Mouse (Mus musculus) midbrain, embryonic 10.5 days (tissue): ENCODE measurements around the gene Ect2. TPM values are rescaled to one million over a fixed set of nuclear protein-coding genes. Genes with fewer than 3 reads are reported as not detected.
A peak's percentile ranks its signal among the peaks of the same experiment; 100 is the strongest.

Experiments
- DNase-seq: peaks from one replicate; pipeline ENCODE4 v3.0.0-alpha.2; 2017; ENCODE audit warnings: low spot score
- H3K27ac ChIP-seq: fragments of 300-500 bp; sonication (generic); replicated peaks from 2 replicates; pipeline ENCODE4 v1.5.1; 2016; ENCODE audit warnings: mild to moderate bottlenecking
- H3K27me3 ChIP-seq: fragments of 300-500 bp; sonication (generic); 2 replicates; pipeline ENCODE4 v1.6.1; 2016; ENCODE audit warnings: low read depth, mild to moderate bottlenecking; ENCODE audit not compliant: poor library complexity, severe bottlenecking
- H3K36me3 ChIP-seq: fragments of 300-500 bp; sonication (generic); 2 replicates; pipeline ENCODE4 v1.6.1; 2016; ENCODE audit warnings: mild to moderate bottlenecking, moderate library complexity
- H3K4me1 ChIP-seq: fragments of 300-500 bp; sonication (generic); 2 replicates; pipeline ENCODE4 v1.6.1; 2016
- H3K4me3 ChIP-seq: fragments of 300-500 bp; sonication (generic); 2 replicates; pipeline ENCODE4 v1.5.1; 2016; ENCODE audit warnings: mild to moderate bottlenecking, moderate library complexity
- H3K9me3 ChIP-seq: fragments of 300-500 bp; sonication (generic); replicated peaks from 2 replicates; pipeline ENCODE4 v1.6.1; 2016; ENCODE audit warnings: mild to moderate bottlenecking
- WGBS: fragments of 180-500 bp; shearing (Covaris S2); methylation state at CpG from one replicate; pipeline ENCODE4 v1.1.7; 2016; 5-methylcytosine and 5-hydroxymethylcytosine counted together
- polyA plus RNA-seq: library from polyadenylated mRNA; unstranded; fragments of >200 nt; fragmentation: Nextera tagmentation; extraction: Ambion mirVana; gene quantifications from 2 replicates; pipeline ENCODE4 v1.2.1, GENCODE M21; 2016

Gene Ect2
- polyA plus RNA-seq, 1 experiment from 2014 or later = 106 TPM

DNA sequence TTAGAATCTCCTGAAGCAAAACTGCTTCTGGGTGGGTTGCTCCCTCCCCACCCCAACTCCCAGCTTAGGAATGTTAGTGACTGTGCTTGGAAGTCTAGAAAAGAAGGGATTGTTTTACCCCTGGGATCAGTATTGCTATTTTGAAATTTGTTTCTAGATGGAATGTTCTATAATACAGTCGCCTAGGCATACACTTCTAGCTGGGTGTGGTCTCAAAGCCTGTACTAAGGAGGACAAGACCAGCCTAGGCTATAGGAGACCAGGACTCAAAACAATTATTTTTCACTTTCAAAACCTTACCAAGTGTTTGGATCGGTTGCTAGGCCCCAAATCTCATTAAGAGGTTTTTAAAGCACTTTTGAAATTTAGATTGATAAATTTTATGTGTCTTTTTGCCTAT is 602 bp upstream of the Ect2 start:
- peaks cover 24% of the 10 kb centered on the region for H3K36me3 ChIP-seq
- WGBS = 64% methylated on average over 2 of the region's 2 CpGs
- H3K27ac ChIP-seq = peak overlapping the region; percentile 95

GRCm38 (mm10) chr3:27153191-27153671 is 447 bp downstream of the Ect2 start:
- peak overlapping the region; percentile 95 for H3K27ac ChIP-seq
- WGBS = under 1% methylated on average over 31 of the region's 31 CpGs
- H3K9me3 ChIP-seq = no peaks in the 10 kb centered on the region
- peaks cover 35% of the 10 kb centered on the region for H3K36me3 ChIP-seq
- no peaks in the 10 kb centered on the region for H3K27me3 ChIP-seq
- peaks cover 42% of the 10 kb centered on the region for H3K4me1 ChIP-seq
- no peak for DNase-seq
- H3K4me3 ChIP-seq = peak overlapping the region; percentile 94

More for the DNA sequence above, 602 bp upstream of the Ect2 start:
- Histone ChIP-seq H3K4me3 (peak overlapping the region; percentile 94), H3K27me3 (no peaks in the 10 kb centered on the region), H3K9me3 (no peaks in the 10 kb centered on the region), H3K4me1 (peaks cover 45% of the 10 kb centered on the region)
- no peak for DNase-seq

DNA sequence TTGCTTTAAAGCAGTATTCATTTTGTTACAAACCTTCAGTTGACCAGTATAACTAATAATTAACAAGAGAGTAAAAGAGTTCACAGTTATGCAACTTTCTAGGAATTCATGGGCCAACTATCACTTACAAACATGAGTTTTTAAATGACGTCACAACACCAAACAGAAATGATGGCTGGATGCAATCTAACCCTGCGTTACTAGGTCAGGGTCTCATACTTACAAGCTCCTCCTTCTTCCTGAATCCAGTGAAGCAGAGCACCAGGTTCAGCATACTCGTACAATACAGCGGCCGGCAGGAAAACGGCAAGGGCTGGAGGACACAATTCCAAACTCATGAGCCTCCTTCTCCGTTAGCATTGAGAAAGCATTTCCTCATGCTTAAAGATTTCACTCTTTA is 7.9 kb downstream of the Ect2 start:
- Histone ChIP-seq H3K4me1 (peaks cover 2% of the 10 kb centered on the region; the same call in 1 of the 2 replicates), H3K4me3 (no peak overlapping the region), H3K27ac (no peak overlapping the region), H3K9me3 (no peaks in the 10 kb centered on the region), H3K27me3 (no peaks in the 10 kb centered on the region), H3K36me3 (peaks cover 100% of the 10 kb centered on the region)
- no peak for DNase-seq
- 94% methylated on average over 7 of the region's 7 CpGs for WGBS

- Histone ChIP-seq H3K36me3 (peaks cover 100% of the 10 kb centered on the region), H3K4me3 (no peak overlapping the region), H3K4me1 (no peaks in the 10 kb centered on the region), H3K27me3 (no peaks in the 10 kb centered on the region), H3K27ac (no peak overlapping the region), H3K9me3 (no peaks in the 10 kb centered on the region)
- WGBS = 94% methylated on average over 7 of the region's 7 CpGs
- no peak for DNase-seq
Observed at GRCm38 (mm10) chr3:27143570-27143969, 10.1 kb downstream of the Ect2 start.

- Histone ChIP-seq H3K27ac (no peak overlapping the region), H3K9me3 (no peaks in the 10 kb centered on the region), H3K4me3 (no peak overlapping the region), H3K27me3 (no peaks in the 10 kb centered on the region), H3K4me1 (no peaks in the 10 kb centered on the region), H3K36me3 (peaks cover 100% of the 10 kb centered on the region)
- WGBS = 94% methylated on average over 8 of the region's 8 CpGs
- no peak for DNase-seq
Observed at GRCm38 (mm10) chr3:27140101-27140500, 13.6 kb downstream of the Ect2 start.

DNA sequence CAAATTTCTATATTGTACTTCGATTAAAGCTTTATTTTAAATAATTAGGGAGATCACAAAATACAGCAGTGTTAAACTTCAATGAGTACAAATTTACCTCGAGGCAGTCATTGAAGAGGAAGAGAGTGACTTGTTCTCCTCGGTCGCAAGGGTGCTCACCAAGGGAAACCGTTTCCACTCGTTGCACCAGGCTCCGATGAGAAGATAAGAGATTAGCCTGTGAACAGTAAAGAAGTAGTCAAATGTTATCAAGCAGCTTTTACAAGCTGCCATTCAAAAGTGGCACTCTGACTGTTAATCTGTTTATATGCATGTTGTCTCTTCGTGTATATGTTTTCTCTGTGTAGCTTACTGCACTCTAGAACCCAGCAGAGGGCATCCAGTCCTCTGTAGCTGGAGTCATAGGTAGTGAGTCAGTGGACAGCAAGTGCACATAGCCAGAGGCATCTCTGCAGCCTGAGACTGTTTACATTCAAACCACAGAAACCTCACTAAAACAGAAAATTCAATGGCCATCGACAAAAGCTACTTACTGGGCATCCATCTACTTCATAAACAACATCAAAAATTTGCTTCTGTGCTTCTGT is 31.7 kb downstream of the Ect2 start:
- WGBS = 94% methylated on average over 9 of the region's 9 CpGs
- peaks cover 97% of the 10 kb centered on the region for H3K36me3 ChIP-seq

GRCm38 (mm10) chr3:27120932-27121331 is 32.7 kb downstream of the Ect2 start:
- Histone ChIP-seq H3K4me1 (no peaks in the 10 kb centered on the region), H3K27me3 (no peaks in the 10 kb centered on the region), H3K36me3 (peaks cover 97% of the 10 kb centered on the region), H3K9me3 (no peaks in the 10 kb centered on the region), H3K27ac (no peak overlapping the region), H3K4me3 (no peak overlapping the region)
- DNase-seq = no peak
- WGBS = 95% methylated on average over 6 of the region's 6 CpGs

More for the DNA sequence above, 31.7 kb downstream of the Ect2 start:
- DNase-seq = no peak
- Histone ChIP-seq H3K4me1 (no peaks in the 10 kb centered on the region), H3K27me3 (no peaks in the 10 kb centered on the region), H3K27ac (no peak overlapping the region), H3K4me3 (no peak overlapping the region), H3K9me3 (no peaks in the 10 kb centered on the region)

DNA sequence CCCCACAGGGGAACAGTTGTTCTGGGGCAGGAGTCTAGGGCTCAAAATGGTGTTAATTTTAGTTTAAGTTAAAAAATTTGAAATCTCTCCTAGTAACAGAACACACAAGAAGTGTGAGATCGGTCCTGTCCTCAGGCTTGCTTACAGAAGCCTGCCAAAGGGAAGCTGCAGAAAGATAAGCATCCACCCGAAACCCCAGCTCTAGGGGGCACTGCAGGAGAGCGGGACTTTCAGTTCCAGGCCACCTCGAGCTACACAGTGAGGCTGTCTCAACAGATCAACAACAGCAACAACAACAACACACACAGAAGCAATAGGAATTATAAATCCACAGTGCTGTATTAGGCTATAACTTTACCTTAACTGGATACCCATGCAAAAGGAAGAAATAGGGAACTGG is 35.5 kb downstream of the Ect2 start:
- Histone ChIP-seq H3K4me3 (no peak overlapping the region), H3K4me1 (no peaks in the 10 kb centered on the region), H3K27me3 (no peaks in the 10 kb centered on the region), H3K36me3 (peaks cover 91% of the 10 kb centered on the region), H3K9me3 (no peaks in the 10 kb centered on the region), H3K27ac (no peak overlapping the region)
- WGBS = 93% methylated on average over 4 of the region's 4 CpGs
- no peak for DNase-seq

GRCm38 (mm10) chr3:27110860-27111259 is 42.8 kb downstream of the Ect2 start:
- H3K4me1 ChIP-seq = no peaks in the 10 kb centered on the region
- peaks cover 88% of the 10 kb centered on the region for H3K36me3 ChIP-seq
- H3K9me3 ChIP-seq = no peaks in the 10 kb centered on the region
- no peaks in the 10 kb centered on the region for H3K27me3 ChIP-seq
- no peak overlapping the region for H3K4me3 ChIP-seq
- DNase-seq = no peak
- no peak overlapping the region for H3K27ac ChIP-seq

- H3K27ac ChIP-seq = no peak overlapping the region
- 86% methylated on average over 4 of the region's 4 CpGs for WGBS
- peaks cover 85% of the 10 kb centered on the region for H3K36me3 ChIP-seq
- no peaks in the 10 kb centered on the region for H3K27me3 ChIP-seq
- no peaks in the 10 kb centered on the region for H3K9me3 ChIP-seq
- H3K4me1 ChIP-seq = no peaks in the 10 kb centered on the region
- no peak overlapping the region for H3K4me3 ChIP-seq
- DNase-seq = no peak
Observed at GRCm38 (mm10) chr3:27109109-27109508, 44.6 kb downstream of the Ect2 start.

DNA sequence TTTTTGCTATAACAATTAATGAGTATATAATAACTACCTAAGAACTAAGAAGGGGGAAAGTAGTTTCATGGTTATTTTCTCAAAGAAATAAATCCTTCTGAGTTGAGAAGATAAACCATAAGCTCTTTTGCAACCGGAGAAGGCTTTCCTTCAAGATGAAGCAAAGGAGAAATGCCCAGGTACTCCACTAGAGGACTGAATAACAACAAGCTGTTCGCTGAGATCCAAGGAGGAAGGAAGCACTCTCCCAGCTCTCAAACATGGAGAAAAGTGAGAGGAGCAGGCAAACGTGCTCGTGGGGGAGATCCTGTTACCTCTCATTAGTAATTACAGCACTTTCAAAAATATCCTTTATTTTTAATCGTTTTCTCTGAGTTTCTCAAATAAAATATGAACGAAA is 46.5 kb downstream of the Ect2 start:
- Histone ChIP-seq H3K36me3 (peaks cover 91% of the 10 kb centered on the region), H3K4me1 (no peaks in the 10 kb centered on the region), H3K9me3 (no peaks in the 10 kb centered on the region), H3K4me3 (no peak overlapping the region), H3K27ac (no peak overlapping the region), H3K27me3 (no peaks in the 10 kb centered on the region)
- DNase-seq = no peak
- 87% methylated on average over 6 of the region's 6 CpGs for WGBS

DNA sequence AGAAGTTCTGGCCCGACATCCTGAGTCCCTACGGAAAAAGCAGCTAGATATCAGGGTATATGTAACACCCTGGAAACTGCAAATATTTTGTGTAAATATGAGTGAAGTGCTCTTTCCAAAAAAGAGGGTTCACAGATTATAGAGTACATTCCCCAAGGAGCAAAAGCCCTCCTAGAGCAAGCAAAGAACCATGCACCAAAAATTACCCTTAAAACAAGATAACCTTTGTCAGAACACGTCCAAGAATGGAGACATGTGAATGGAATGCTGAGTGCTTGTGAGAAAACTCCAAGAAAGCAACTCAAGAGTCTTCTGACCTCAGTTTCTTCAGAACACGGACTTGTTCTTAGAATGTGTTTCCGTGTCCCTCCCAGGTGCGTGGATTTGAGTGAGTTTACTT is 50.7 kb downstream of the Ect2 start:
- H3K4me1 ChIP-seq = no peaks in the 10 kb centered on the region
- DNase-seq = no peak
- no peak overlapping the region for H3K27ac ChIP-seq
- 93% methylated on average over 6 of the region's 6 CpGs for WGBS
- no peak overlapping the region for H3K4me3 ChIP-seq
- H3K27me3 ChIP-seq = no peaks in the 10 kb centered on the region
- H3K36me3 ChIP-seq = peaks cover 96% of the 10 kb centered on the region
- no peaks in the 10 kb centered on the region for H3K9me3 ChIP-seq

- DNase-seq = no peak
- peaks cover 99% of the 10 kb centered on the region for H3K36me3 ChIP-seq
- H3K4me1 ChIP-seq = no peaks in the 10 kb centered on the region
- H3K9me3 ChIP-seq = no peaks in the 10 kb centered on the region; the same call in 1 of the 2 replicates
- H3K4me3 ChIP-seq = no peak overlapping the region
- no peak overlapping the region for H3K27ac ChIP-seq
- WGBS = 95% methylated on average over 6 of the region's 6 CpGs
- no peaks in the 10 kb centered on the region for H3K27me3 ChIP-seq
Observed at GRCm38 (mm10) chr3:27098633-27099032, 55.0 kb downstream of the Ect2 start.
